Comparison of ENCODE assay signal across 8 mouse cellular contexts in the genomic region with DNA sequence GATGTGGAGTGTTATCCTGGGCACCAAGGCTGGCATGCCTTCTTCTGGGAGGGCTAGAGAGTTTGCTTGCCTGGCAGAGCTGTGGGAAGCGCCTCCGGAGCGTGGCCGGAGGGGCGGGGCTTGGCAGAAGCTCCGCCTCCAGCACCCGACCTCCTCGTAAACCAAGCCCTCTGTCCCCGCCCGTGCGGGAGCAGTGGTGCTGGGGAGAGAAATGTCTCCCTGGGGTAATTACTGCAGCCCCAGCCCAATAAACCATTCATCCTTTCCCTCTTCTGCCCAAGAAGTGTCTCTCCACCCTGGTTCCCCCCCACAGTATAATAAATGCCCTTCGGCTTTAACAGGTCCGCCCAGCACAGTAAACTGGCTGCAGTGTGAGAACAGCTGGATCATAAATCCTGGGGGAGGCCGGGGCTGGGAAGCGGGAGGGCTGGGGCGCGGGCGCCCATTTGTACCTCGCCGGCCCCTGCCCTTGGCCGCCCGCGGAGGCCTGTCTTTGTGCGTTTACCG. TPM values are rescaled to one million over a fixed set of nuclear protein-coding genes. Genes with fewer than 3 reads are reported as not detected.
DNase-seq lines count a peak whose midpoint lies in the region; ATAC-seq and TF ChIP-seq lines count a peak whose summit lies in the region.

No protein-coding gene starts in this region.

- no peak for TF ChIP-seq POLR2A in lung, adult 2 months (IDR thresholded peaks at IDR 0.05; ENCODE audit: borderline replicate concordance, extremely low read depth, low read depth, low read length)

- no peak overlapping the region for H3K27ac ChIP-seq in lung, embryonic 14.5 days (ENCODE audit: low read depth)
- H3K27ac ChIP-seq in heart, postnatal 0 days (ENCODE audit: low read depth): no peak overlapping the region
- H3K27ac ChIP-seq in liver, embryonic 16.5 days (ENCODE audit: low read length): no peak overlapping the region

- under 1% methylated on average over 25 of the region's 25 CpGs for WGBS in lung, embryonic 14.5 days
- 2% methylated on average over 25 of the region's 25 CpGs for WGBS in lung, adult 2 months
- WGBS in heart, postnatal 0 days: 1% methylated on average over 25 of the region's 25 CpGs
- WGBS in liver, embryonic 16.5 days (ENCODE audit: insufficient replicate concordance): 1% methylated on average over 25 of the region's 25 CpGs

- H3K9me3 ChIP-seq in lung, embryonic 14.5 days (ENCODE audit: low read depth, low read length): no peaks in the 10 kb centered on the region
- H3K9me3 ChIP-seq in heart, postnatal 0 days (replicated peaks; ENCODE audit: control insufficient read depth, low read length): no peaks in the 10 kb centered on the region
- no peaks in the 10 kb centered on the region for H3K9me3 ChIP-seq in liver, embryonic 16.5 days (replicated peaks; ENCODE audit: control insufficient read depth, low read length)

- peak overlapping the region; percentile 23; the same call in 1 of the 2 replicates for H3K4me3 ChIP-seq in lung, embryonic 14.5 days (ENCODE audit: low read depth, low read length)
- no peak overlapping the region for H3K4me3 ChIP-seq in lung, adult 2 months (replicated peaks; ENCODE audit: extremely low read depth, low read depth, low read length)
- H3K4me3 ChIP-seq in heart, postnatal 0 days (ENCODE audit: low read depth, low read length): peak overlapping the region; percentile 10
- peak overlapping the region; percentile 10 for H3K4me3 ChIP-seq in liver, embryonic 16.5 days (ENCODE audit: low read depth, low read length)

- TF ChIP-seq CTCF in lung, embryonic 14.5 days (IDR thresholded peaks at IDR 0.05; ENCODE audit: low read depth): no peak
- TF ChIP-seq CTCF in lung, adult 2 months (IDR thresholded peaks at IDR 0.05; ENCODE audit: insufficient read depth, low read length): no peak
- TF ChIP-seq CTCF in heart, postnatal 0 days (IDR thresholded peaks at IDR 0.05; ENCODE audit: low read depth): no peak

- ATAC-seq in lung, embryonic 14.5 days (ENCODE audit: insufficient read depth): no peak
- ATAC-seq in heart, postnatal 0 days (ENCODE audit: insufficient read depth, low read depth): no peak
- no peak for ATAC-seq in liver, embryonic 16.5 days (ENCODE audit: low read depth)
- ATAC-seq in inflammation-experienced regulatory T-cells, adult 6 months: no peak

- H3K27me3 ChIP-seq in lung, embryonic 14.5 days (ENCODE audit: insufficient read depth, low read length): peaks cover 70% of the 10 kb centered on the region
- peaks cover 95% of the 10 kb centered on the region for H3K27me3 ChIP-seq in heart, postnatal 0 days (ENCODE audit: control insufficient read depth, insufficient read depth, low read length)
- H3K27me3 ChIP-seq in liver, embryonic 16.5 days (ENCODE audit: control insufficient read depth, insufficient read depth, low read depth, low read length): peaks cover 81% of the 10 kb centered on the region

- H3K36me3 ChIP-seq in lung, embryonic 14.5 days (ENCODE audit: insufficient read depth): no peaks in the 10 kb centered on the region
- H3K36me3 ChIP-seq in heart, postnatal 0 days (replicated peaks; ENCODE audit: control insufficient read depth, insufficient read depth, low read length): no peaks in the 10 kb centered on the region
- no peaks in the 10 kb centered on the region for H3K36me3 ChIP-seq in liver, embryonic 16.5 days (ENCODE audit: control insufficient read depth, insufficient read depth)

- H3K4me2 ChIP-seq in lung, embryonic 14.5 days: peak overlapping the region; percentile 60
- peak overlapping the region; percentile 39 for H3K4me2 ChIP-seq in heart, postnatal 0 days (ENCODE audit: low read depth, low read length)
- peak overlapping the region; percentile 46 for H3K4me2 ChIP-seq in liver, embryonic 16.5 days (ENCODE audit: low read depth, low read length)

- no peak overlapping the region for H3K9ac ChIP-seq in lung, embryonic 14.5 days
- H3K9ac ChIP-seq in heart, postnatal 0 days (replicated peaks; ENCODE audit: low read depth, low read length): no peak overlapping the region
- H3K9ac ChIP-seq in liver, embryonic 16.5 days (ENCODE audit: low read depth, low read length): no peak overlapping the region

- peak; percentile 61 for DNase-seq in lung, embryonic 14.5 days
- DNase-seq in lung, adult 2 months: no peak
- peak; percentile 79 for DNase-seq in embryo, embryonic 11 days
- no peak for DNase-seq in heart, postnatal 0 days (ENCODE audit: low spot score)
- DNase-seq in kidney, postnatal 4 days: peak; percentile 71 to 80
- peak; percentile 28 for DNase-seq in retina, postnatal 7 days (ENCODE audit: low read depth, low spot score)

- TF ChIP-seq EP300 in heart, postnatal 0 days (IDR thresholded peaks at IDR 0.05; ENCODE audit: low read depth): no peak

- H3K4me1 ChIP-seq in lung, embryonic 14.5 days (ENCODE audit: insufficient read depth): peaks cover 10% of the 10 kb centered on the region; the same call in 1 of the 2 replicates
- no peaks in the 10 kb centered on the region for H3K4me1 ChIP-seq in lung, adult 2 months (ENCODE audit: control insufficient read depth, insufficient read depth, low read length)
- H3K4me1 ChIP-seq in heart, postnatal 0 days (ENCODE audit: control insufficient read depth, insufficient read depth): no peaks in the 10 kb centered on the region
- H3K4me1 ChIP-seq in liver, embryonic 16.5 days (ENCODE audit: control insufficient read depth, low read depth, low read length): no peaks in the 10 kb centered on the region; the same call in 1 of the 2 replicates

RNA-seq across cellular contexts. Expression of a gene that starts 40.7 kb away (rescaled TPM):
- polyA plus RNA-seq in lung, embryonic 14.5 days (2014; fragmentation: Nextera tagmentation; extraction: Ambion mirVana): not detected in 2 replicates
- 0.62 and 0.65 TPM in 2 replicates for polyA plus RNA-seq in lung, adult 2 months (2012; rRNA removed)
- total RNA-seq in heart, postnatal 0 days (2014; rRNA removed; ENCODE audit: low replicate concordance): not detected in 2 replicates
- polyA plus RNA-seq in heart, postnatal 0 days (2015; fragmentation: Nextera tagmentation; extraction: Ambion mirVana): not detected in 2 replicates
- not detected in 2 replicates for polyA plus RNA-seq in liver, embryonic 16.5 days (2015; fragmentation: Nextera tagmentation; extraction: Ambion mirVana)
- polyA plus RNA-seq in inflammation-experienced regulatory T-cells, adult 6 months (2017; shearing (Covaris generic)): not detected

Comparison
In these comparisons a context has a peak if more than half of its experiments do, and no peak if none do; other contexts are left out.
1. DNase-seq: peak in lung, embryonic 14.5 days (single experiment), embryo, embryonic 11 days (single experiment), kidney, postnatal 4 days (2 of 2) and retina, postnatal 7 days (single experiment); none in lung, adult 2 months (single experiment) and heart, postnatal 0 days (single experiment).
2. Peak in every context shown above with its lines, with median percentiles within 50 percentile points of each other: H3K4me2 ChIP-seq.